Mouse (Mus musculus): ENCODE data around the gene Mrps12.

Mrps12 gene

DNA sequence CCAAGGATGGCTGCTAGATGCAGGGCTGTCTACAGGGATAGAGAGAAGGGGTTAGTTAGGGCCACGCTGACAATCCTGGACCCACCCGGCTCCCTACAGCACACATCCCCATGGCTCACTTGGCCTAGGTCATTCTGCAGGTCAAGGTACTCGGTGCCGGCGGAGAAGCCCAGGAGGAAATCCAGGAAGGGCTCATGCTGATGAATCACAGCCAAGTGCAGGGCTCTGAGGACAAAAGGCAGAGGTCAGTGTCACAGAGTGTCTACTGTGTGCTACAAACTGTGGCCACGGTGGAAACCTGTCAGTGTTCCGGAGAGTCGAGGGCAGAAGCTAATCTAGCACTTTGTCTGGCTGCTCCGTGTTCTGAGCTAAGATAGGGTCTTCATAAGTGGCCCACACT is 20.3 kb upstream of the Mrps12 start:
- in situ Hi-C loops (cut with MboI, MseI) = no loop called here

DNA sequence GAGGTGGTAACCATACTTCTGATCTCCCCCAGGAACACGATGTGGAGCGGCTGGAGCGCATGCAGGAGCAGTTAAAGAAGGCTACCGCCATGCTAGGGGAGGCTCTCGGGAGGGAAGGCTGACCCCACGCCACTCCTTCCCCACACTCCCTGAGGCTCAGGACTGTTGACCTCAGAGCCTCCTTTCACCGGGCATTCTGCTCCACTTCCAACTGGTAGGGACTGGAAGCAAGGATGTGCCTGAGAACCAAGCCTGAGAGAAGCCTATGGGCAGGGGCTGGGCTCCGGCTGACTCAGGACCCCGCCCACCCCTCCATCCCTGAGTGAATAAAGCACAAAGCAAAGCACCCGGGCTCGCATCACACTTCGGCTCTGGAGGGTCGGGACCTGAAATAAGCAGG is 17.0 kb upstream of the Mrps12 start:
- in situ Hi-C loops (cut with MboI, MseI) = loop anchor here (10.0 kb wide), 1 partner anchor 1166 kb away; no protein-coding TSS in a partner anchor

DNA sequence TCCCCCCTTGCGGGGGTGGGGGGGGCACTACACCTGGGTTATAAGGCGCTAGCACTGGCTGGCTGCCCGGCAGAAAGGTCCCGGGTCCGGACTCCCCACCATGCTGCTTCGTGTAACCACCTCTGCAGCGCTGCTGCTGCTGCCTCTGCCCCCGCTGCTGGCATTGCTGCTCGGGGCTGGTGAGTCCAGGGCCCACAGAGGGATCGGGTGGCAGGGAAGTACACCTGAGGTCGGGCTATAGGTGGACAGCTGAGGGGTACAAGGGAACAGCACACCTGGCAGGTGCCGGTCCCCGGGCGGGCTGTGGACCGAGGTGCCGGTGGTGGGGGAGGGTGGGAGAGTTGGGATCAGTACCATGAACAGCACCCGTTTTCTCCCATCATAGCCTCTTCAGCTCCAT is 14.5 kb upstream of the Mrps12 start, which contains the start of gene Ccer2:
Ccer2 (plus strand) TSS at position 96 of the 400 bp plus-strand sequence.
- in situ Hi-C loops (cut with MboI, MseI) = loop anchor here (10.0 kb wide), 1 partner anchor 1169 kb away; no protein-coding TSS in a partner anchor

DNA sequence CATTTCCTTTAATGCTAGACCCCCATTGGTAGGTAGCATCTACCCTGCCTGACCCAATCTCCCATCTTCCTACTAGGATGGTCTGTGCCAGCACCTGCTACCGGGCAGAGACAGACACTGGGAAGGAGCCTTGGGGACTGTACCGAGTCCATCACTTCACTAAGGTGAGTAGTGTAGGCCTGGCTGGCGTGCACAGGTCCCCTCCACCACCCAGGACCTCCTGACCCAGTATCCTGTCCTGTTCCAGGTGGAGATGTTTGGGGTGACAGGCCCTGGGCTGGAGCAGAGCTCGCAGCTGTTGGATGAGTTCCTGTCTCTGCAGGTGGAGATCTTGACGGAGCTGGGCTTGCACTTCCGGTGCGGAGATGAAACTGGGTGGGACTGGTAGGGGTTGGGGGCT is 8.3 kb upstream of the Mrps12 start:
- in situ Hi-C loops (cut with MboI, MseI) = loop anchor here (10.0 kb wide), 1 partner anchor 1175 kb away; no protein-coding TSS in a partner anchor

DNA sequence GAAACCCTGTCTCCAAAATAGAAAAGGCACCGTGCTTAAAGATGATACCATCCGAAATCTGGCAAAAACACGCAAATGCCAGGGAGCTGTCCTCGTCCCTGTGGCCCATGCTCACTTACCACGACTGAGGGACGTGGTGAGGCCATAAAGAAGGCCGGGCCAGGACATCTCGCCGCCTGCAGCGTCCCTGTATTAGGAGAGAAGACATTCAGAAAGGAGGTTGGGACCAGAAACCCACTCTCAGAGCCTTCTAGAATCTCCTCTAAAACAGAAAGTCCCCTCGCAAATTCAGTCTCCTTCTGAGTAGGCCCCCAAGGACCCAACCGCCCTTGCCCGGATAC is 282 bp downstream of the Mrps12 start:
- in situ Hi-C loops (cut with MboI, MseI) = no loop called here

DNA sequence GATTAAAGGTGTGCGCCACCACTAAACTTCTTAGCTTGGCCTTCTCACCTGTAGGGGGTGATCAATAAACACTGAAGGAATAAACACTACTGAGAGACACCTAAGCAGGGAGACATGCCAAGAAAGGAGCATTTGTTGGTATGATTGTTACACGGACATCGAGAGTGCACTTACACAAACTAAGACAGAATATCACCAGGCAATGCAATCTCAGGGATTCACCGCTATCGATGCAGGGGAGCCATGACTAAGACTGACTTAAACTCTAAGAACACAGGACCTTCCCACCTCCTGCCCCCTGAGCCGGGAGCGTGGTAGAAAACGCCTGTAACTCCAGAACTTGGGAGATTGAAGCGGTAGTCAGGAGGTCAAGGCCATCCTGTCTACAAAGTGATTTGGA is 671 bp downstream of the Mrps12 start:
- in situ Hi-C loops (cut with MboI, MseI) = no loop called here

DNA sequence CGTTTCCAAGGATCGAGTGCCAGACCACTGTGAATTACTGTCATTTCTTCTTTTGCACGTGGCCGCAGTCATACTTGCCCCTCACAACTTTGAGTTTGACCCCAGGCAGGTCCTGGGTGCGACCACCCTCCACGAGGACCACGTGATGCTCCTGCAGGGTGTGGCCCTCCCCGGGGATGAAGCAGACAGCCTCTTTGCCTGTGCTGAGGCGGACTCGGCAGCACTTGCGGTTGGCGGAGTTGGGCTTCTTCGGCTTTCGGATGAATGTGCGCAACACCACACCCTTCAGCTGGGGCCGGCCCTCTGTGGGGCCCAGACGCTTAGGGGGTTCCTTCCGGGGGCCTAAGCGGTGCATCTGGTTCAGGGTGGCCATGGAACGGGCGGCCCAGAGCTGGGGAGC is 1.8 kb downstream of the Mrps12 start:
- in situ Hi-C loops (cut with MboI, MseI) = no loop called here

DNA sequence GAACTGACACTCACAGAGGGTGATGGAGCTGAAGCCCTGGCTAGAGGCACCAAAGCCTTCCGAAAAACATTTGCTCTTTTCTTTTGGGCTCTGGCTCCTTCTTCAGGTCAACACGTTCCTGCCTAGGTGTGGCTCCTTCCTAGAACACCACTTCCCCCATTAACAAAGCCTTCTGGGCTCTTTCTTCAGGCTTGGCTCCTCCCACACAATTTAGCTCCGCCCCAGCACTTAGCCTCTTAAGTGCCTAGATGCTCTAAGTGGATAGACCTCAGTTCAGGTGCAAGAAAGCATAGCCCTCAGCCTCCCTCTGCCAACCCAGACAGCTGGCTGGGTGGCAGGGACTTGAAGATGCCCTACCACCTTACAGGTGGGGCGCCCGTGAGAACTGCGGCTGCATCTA is 5.9 kb downstream of the Mrps12 start:
- in situ Hi-C loops (cut with MboI, MseI) = no loop called here

DNA sequence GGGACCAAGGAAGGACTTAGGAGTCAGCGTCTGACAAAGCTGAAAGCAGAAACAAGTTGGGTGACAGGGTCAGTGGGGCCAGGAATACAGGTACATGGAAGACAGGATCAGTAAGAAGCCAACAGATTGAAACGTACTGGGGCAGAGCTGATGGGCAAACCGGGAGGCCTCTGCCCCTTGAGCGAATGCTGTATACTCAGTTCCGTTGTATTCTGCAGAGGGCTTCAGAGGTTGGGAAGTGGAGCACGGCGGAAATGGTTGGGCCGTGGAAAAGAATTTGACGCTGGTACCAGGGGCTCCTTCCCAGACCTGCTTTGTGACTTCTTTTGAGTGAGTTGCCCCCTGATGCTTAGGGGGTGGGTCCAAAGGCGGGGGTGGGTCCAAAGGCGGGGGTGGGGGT is 8.4 kb downstream of the Mrps12 start:
- in situ Hi-C loops (cut with MboI, MseI) = no loop called here

DNA sequence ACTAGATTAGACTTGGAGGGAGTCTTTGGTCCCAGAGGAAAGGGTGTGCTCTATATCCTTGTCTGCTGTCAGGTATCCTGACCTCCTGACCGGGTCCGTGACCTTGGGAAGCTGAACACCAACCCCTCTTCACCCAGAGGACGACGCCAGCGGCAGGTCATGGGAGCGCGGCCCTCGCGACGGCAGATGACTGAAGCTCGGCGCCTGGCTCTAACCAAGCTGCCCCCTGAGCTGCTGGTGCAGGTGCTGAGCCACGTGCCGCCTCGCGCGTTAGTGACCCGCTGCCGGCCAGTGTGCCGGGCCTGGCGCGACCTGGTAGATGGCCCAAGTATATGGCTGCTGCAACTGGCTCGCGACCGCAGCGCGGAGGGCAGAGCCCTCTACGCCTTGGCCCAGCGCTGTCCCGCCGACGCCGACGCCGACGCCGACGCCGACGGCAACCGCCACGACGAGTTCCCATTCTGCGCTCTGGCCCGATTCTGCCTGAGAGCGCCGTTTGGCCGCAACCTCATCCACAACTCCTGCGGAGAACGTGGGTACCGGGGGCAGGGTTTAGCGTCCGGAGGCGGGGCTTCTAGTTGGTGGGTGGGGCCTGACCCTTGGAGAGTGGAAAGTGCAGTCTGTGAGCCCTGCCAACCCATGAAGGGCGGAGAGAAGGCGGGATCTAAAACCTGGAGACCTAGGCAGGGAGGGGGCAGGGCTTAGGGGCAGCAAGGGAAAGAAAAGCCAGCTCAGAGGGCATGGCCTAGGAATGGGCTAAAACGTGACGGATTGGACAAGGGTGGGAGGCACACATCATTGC is 9.1 kb downstream of the Mrps12 start:
- in situ Hi-C loops (cut with MboI, MseI) = no loop called here

DNA sequence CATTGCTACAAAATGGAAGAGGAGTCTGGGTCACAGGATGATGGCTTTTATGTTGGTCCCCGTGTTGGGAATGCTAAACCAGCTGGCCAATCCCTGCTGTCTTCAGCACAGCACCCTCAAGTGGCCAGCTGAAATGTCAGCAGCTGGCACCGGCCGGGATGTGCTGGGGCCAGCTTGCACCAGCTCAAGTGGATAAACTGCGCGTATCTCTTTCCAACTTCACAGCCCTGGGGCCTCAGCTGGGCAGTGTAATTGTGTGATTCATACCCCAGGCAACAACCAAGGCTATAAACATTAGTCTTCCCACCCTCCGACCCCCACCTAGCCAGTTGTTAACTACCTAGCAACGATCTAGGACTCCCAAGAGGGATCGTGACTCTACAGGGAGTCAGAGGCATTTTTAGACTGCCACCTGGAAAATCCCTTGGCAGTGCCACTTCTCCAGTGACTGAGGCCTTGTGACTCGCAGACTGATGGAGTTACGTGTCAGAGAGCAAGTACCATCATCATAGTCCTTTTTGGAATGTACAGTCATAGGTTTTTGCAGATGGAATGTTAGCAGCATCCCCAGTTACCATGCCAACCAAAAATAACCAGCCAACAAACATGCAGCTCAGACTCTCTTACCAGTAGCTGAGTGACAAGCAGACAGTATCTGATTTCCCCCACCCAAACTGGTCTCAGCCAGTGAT is 13.8 kb downstream of the Mrps12 start:
- in situ Hi-C loops (cut with MboI, MseI) = loop anchor here (10.0 kb wide), 1 partner anchor 123 kb away; no protein-coding TSS in a partner anchor

DNA sequence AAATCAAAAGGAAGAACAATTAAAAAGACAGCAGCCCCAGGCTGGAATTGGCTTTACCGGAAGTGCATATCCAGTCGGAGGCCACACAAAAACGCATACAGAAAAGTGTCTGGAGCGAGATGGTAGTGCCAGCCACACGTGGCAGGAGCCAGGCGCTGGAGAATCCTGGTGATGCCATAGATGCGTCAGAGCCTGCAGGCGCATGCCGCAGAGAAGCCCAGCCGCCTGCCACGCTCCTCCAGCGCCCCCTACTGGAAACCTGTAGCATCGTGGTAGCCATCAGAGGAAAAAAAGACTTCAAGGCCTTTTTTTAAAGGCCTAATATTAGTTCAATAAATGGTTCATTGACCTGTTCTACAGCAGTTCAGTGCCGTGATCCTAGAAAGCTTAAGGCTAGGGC is 15.0 kb downstream of the Mrps12 start:
- in situ Hi-C loops (cut with MboI, MseI) = loop anchor here (10.0 kb wide), 1 partner anchor 122 kb away; no protein-coding TSS in a partner anchor

DNA sequence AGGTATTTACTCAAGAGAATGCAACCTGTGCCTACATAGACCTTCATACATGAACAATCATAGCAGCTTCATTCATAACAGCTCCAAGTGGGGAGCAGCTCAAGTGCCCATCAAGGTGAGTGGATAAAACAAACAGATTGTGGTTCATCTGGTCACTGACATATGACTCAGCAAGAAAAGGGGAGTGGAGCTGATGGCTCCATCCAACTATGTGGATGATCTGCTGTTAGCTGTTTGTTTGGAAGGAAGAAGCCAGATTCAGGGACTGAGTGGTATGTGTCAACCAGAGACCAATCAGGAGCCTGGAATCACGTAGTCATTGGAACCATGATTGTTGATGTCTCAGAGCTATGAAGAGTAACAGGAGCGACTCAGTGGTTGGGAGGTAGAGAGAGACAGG is 17.0 kb downstream of the Mrps12 start:
- in situ Hi-C loops (cut with MboI, MseI) = loop anchor here (10.0 kb wide), 1 partner anchor 120 kb away; no protein-coding TSS in a partner anchor

DNA sequence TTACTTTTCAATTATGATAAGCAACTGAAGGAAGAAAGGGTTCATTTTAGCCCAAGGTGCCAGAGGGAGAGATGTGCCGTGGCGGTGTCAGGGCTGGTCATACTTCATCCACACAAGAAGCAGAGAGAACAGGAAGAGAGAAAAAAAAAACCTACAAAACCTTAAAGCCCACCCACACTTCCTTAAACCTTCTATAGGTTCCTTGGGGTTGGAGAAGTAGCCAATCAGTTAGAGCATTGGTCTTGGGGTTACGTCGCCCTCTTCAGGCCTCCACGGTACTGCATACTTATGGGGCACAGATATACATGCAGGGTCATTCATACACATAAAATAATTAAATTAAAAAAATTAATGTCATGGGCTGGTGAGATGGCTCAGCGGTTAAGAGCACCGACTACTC is 19.5 kb downstream of the Mrps12 start:
- in situ Hi-C loops (cut with MboI, MseI) = loop anchor here (10.0 kb wide), 1 partner anchor 117 kb away; no protein-coding TSS in a partner anchor

DNA sequence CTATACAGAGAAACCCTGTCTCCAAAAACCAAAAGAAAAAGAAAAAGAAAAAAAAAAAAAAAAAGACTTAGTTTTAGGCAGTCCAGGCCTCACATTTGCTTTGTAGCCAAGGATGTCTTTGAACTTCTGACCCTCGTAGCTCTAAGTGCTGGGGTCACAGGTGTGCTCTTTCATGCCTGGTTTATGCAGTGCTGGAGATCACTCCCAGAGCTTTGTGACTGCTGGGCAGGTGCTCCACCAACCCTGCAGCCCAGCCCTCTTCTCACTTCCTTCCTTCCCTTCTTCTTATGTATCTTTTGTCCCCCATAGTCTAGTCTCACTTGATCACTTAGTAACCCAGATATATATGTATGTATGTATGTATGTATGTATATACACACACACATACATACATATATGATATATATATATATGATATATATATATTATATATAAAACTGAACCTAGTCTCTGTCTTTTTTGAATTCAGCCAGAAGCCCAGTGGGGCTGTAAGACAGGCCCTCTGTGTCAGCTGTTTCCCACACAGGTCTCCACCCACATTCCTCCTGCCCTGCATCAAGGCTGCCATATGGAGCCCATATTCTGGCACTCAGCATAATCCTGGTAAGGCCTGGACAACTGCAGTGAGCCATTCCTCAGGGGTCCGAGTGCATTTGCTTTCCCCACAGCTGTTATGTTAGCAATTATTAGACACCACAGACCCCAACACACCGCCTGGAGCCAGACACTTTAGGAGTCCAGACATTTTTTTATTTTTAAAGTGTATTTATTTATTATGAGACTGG is 20.7 kb downstream of the Mrps12 start:
- in situ Hi-C loops (cut with MboI, MseI) = loop anchor here (10.0 kb wide), 1 partner anchor 116 kb away; no protein-coding TSS in a partner anchor

DNA sequence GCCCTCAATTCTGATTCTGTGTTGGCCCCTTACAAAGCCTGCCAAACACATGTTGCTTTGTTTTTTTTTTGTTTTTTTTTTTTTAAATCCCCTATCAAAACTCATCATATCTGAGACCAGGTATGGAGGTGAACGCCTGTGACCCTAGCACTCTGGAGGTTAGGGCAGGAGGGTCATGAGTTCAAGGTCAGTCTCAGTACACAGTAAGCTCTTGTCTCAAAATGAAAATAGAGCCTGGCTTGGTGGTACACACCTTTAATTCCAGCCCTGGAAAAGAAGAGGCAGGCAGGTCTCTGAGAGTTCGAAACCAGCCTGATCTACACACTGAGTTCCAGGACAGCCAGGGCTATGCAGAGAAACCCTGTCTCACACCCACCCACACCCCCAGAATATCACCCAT is 22.0 kb downstream of the Mrps12 start:
- in situ Hi-C loops (cut with MboI, MseI) = loop anchor here (10.0 kb wide), 1 partner anchor 115 kb away; no protein-coding TSS in a partner anchor

DNA sequence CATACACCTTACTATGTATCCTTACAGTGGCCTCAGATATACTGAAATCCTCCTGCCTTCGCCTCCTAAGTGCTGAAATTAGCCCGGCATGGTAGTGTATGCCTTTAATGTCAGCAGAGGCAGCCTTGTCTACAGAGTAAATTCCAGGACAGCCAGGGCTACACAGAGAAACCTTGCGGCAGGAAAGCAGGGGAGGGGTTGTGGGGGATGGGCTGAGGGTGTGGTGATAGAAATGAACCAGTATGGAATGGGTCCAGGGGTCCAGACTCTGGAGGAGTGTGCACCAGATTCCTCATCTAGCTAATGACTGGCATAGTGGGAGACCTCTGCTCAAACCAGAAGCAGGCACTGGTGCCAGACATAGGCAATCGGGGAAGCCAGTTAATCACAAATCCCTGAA is 22.5 kb downstream of the Mrps12 start:
- in situ Hi-C loops (cut with MboI, MseI) = no loop called here

DNA sequence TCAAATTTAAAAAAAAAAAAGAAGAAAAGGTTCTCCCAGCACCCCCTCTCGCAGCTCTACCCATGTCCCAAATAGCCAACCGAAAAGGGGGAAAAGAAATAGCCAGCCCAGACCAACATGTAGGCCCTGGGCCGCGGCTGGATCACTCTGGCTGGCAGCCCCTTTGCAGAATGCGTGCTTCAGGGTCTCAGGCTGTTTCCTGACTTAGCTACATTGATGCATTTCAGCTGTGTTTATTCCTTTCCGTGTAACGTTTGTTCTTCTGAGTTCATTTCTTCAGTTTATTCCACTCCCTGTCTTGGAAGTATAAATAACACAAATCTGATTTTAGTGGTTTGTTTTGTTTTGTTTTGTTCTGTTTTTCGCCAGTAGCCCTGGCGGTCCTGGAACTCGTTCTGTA is 23.9 kb downstream of the Mrps12 start:
- in situ Hi-C loops (cut with MboI, MseI) = no loop called here

DNA sequence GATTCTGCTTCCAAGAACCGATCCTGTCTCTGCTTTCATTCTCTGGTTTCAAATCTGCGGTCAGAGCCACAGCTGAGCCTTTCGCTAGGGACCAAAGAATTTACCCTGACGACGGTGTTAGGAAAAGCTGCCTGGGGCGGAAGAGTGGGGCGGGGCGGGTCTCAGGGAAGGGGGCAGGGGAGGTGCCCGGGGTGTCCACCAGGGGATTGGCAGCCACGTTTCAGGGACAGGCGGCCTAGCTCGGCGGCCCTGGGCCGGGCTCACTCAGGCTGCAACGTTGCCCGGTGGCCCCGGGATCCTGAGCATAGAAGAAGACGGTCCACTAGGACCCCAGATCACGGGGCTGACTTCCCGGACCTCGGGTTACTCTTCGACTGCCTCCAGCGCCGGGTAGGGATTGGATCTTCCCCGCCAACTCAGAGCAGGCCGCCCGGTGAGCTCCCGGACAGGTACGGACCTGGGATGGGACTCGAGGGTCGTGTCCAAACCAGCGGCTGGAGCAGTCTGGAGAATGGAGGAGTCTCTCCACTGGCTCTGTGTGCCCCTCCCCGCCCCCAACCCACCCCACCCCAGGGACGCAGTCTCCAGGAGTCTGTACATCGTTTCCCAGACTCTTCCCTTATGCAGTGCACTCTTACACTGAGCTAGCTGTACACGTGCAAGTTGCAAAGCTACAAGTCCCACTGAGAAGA is 24.9 kb downstream of the Mrps12 start, which contains the start of gene Fbxo17:
Fbxo17 (plus strand) TSS at position 215 of the 692 bp plus-strand sequence.
- in situ Hi-C loops (cut with MboI, MseI) = no loop called here

DNA sequence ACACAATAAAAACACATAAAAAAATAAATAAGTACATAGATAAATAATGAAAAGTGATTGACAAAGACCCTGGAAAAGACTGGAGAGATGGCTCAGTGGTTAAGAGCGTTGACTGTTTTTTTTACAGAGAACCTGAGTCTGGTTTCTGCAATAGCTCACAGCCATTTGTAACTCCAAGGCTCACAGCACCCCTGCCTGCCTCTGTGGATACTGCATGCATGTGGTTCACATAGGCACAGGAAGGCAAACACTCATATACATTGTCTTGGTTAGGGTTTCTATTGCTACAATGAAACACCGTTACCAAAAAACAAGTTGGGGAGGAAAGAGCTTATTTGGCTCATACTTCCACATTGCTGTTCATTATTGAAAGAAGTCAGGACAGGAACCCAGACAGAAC is 26.0 kb downstream of the Mrps12 start:
- in situ Hi-C loops (cut with MboI, MseI) = no loop called here

DNA sequence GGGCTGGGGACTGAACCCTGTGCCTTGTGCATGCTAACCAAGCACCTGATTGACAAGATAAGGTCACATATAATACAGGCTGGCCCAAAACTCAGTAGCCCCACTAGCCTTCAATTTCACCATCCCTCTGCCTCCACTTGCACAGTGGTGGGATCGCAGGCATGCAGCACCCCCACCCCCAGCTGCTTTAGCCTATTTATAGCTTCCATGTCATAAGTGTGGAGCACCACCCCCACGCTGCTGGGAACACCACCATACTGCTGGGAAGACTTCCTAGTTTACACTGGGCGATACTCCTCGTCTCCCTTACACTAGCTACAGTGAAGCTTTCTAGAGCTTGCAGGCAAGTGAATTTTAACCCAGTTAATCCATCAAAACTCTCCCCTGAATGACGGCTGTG is 27.0 kb downstream of the Mrps12 start:
- in situ Hi-C loops (cut with MboI, MseI) = no loop called here
